Mouse (Mus musculus): ENCODE data around the gene Prrt3.
A peak's percentile ranks its signal among the peaks of the same experiment; 100 is the strongest.

The Prrt3 gene

GRCm38 (mm10) chr6:113489410-113489809 is 12.3 kb downstream of the Prrt3 start:
- DNase-seq (ENCODE audit: low spot score) = no peak

- no peak for DNase-seq (ENCODE audit: low spot score)
These were observed 14.6 kb downstream of the Prrt3 start for GRCm38 (mm10) chr6:113487125-113487576.

- peak; percentile 58 for DNase-seq (ENCODE audit: low spot score)
These were observed 18.0 kb downstream of the Prrt3 start for GRCm38 (mm10) chr6:113483729-113484128.

DNA sequence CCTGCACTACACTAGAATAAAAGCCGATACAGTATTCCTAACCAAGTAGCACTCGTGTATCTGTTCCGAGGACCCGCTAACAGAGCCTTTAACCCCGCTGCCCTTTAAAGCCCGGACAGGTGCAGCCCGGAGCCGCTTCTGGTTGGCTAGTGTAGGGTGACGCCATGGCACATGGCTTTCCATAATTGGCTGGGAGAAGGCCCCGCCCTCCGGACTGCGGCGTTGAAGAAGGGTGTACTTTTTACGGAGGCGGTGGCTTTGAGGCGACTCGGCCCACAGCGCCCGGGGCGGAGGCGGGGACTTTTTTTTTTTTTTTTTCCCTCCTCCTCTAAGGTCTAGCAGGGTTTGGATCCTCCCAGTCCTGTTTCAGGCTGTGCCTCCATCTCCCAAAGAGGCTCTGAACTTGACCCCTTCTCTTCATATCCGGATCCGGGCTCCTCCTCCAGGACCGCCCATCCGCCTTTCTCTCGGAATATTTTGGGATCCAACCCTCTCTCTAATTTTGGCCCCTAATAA is 18.6 kb downstream of the Prrt3 start, which contains the start of gene Creld1:
Creld1 (plus strand) TSS at position 198 of the 516 bp plus-strand sequence.
- peak; percentile 96 for DNase-seq (ENCODE audit: low spot score)

DNA sequence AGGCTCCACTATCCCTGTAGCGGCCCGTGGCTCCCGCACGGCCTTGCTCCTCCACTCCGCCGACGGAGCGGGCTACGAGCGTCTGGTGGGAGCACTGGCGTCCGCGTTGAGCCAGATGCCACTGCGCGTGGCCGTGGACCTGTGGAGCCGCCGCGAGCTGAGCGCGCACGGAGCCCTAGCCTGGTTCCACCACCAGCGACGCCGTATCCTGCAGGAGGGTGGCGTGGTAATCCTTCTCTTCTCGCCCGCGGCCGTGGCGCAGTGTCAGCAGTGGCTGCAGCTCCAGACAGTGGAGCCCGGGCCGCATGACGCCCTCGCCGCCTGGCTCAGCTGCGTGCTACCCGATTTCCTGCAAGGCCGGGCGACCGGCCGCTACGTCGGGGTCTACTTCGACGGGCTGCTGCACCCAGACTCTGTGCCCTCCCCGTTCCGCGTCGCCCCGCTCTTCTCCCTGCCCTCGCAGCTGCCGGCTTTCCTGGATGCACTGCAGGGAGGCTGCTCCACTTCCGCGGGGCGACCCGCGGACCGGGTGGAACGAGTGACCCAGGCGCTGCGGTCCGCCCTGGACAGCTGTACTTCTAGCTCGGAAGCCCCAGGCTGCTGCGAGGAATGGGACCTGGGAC is 19.1 kb downstream of the Prrt3 start:
- no peak for DNase-seq (ENCODE audit: low spot score)

DNA sequence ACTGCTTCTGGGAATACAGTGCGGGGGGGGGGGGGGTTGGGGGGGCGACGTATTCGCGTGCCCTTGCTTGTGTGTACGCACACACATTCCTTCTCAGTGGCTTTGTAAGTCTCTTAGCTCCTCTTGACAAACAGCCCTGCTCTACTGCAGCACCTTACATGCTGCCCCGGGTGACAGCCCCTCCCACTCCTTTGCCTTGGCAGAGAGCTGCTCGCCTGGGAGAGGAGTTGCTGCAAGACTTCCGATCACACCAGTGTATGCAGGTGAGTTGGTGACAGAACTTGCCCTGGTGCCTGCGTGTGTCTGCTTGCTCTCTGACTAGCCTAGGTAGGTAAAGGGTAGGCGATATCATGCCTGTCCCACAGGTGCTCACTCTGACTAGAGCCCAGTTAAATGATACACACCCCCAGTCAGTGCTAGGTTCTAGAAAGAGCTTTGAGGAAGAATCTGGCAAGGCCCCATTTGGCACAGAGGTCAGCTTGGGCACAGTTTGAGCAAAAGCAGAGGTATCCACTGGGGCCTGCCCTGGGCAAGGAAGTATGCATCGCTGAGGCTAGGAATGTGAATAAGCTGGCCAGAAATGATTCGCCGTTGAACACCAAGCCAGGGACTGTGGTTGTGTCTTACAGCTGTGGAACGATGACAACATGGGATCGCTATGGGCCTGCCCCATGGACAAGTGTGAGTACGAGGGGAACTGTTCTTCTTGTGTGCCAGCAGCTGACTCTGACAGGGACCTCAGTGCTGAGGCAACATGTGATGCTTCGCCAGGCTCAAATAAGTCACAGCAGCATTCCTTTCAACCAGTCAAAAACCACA is 21.0 kb downstream of the Prrt3 start:
- DNase-seq (ENCODE audit: low spot score) = no peak

- DNase-seq (ENCODE audit: low spot score) = no peak
These were observed 22.8 kb downstream of the Prrt3 start for GRCm38 (mm10) chr6:113478906-113479305.

- no peak for DNase-seq (ENCODE audit: low spot score)
These were observed 24.4 kb downstream of the Prrt3 start for GRCm38 (mm10) chr6:113477353-113477752.

- DNase-seq (ENCODE audit: low spot score) = no peak
These were observed 28.0 kb downstream of the Prrt3 start for GRCm38 (mm10) chr6:113473715-113474114.

DNA sequence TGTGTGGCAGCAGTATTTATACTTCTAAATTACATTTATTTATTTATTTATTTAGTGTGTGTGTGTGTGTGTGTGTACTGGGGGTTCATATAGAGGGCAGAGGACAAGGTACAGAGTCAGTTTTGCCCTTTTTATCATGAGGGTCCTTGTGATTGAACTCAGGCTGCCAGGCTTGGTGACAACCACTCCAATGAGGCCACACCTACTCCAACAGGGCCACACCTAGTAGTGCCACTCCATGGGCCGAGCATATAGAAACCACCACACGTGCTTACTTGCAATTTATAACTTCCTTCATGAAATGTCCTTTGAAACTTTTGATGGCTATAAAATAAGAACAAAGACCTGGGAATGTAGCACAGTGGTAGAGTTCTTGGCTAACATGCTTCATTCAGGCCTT is 28.5 kb downstream of the Prrt3 start:
- DNase-seq (ENCODE audit: low spot score) = no peak

DNA sequence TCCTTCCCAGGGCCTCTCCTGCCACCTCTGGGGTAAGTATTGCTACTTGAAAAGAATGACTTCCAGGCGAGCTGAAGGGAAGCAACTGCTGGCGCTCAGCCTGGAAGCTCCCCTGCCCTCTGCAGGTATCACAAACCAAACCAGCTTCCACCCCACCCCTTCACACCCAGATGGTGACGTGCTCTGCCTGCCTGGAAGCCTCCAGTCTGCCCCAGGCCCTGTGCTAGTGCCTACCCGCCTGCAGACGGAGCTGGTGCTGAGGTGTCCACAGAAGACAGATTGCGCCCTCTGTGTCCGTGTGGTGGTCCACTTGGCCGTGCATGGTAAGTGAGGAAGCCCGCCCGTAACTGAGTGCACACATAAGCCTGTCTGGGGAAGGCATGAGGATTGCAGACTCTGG is 29.7 kb downstream of the Prrt3 start:
- DNase-seq (ENCODE audit: low spot score) = no peak

DNA sequence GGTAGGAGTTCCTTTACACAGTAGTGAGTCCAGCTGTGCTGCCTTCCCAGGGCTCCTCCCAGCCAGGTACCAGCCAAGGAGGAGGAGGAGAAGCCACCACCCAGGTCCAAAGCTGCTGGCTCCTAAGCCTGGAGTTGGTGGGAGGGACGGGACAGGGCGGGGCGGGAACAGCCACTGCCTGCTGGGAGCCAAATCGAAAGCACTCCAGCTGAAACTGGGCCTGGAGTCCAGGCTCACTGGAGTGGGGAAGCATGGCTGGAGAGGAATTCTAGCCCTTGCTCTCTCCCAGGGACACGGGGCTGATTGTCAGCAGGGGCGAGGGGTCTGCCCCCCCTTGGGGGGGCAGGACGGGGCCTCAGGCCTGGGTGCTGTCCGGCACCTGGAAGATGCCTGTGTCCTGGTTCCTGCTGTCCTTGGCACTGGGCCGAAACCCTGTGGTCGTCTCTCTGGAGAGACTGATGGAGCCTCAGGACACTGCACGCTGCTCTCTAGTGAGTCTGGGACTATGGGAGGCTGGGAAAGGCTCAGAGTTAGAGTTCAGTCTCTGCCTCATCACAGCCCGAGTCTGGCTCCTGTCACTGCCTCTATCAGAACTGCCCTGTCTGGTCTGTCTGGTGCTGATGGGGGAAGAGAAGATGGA is 30.3 kb downstream of the Prrt3 start, which contains the start of gene Il17rc:
Il17rc (plus strand) TSS at position 131 of the 640 bp plus-strand sequence.
- DNase-seq (ENCODE audit: low spot score) = no peak

- peak; percentile 89 for DNase-seq (ENCODE audit: low spot score)
These were observed 32.3 kb downstream of the Prrt3 start for GRCm38 (mm10) chr6:113469432-113469831.

DNA sequence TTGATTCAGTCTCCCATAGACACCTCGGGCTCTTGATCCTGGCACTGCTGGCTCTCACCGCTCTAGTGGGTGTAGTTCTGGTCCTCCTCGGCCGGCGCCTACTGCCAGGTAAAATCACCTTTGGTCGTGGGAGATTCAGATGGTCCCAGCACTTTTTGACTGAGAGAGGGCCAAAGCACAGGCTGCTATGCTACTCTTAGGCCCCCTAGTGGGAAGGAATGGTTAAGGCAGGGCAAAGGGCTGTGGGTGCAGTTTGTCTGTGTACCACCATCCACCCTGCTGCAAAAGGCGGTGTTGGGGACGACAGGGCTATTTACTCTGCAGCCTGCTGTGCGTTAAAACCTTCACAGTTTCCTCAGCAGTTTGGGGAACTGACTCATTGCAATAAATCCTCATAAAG is 32.7 kb downstream of the Prrt3 start:
- DNase-seq (ENCODE audit: low spot score) = peak; percentile 88

DNA sequence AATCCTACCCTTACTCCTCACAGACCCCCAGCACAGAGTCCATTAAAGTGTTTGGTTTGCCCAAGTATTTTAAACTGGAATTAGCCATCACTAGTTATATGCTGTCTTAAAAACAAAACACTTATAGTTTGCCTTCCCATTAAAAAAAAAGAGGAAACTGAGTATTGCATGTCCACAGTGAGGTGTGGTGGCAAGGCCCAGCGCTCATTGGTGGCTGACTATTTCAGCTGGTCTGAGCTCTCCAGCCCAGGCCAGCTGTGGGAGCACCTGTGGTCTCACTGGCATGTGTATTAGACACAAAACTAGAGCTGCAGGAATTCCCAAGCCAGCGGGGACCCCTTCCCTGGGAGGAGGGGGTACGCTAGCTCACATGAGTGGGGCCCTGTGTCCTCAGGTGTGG is 33.2 kb downstream of the Prrt3 start:
- no peak for DNase-seq (ENCODE audit: low spot score)

DNA sequence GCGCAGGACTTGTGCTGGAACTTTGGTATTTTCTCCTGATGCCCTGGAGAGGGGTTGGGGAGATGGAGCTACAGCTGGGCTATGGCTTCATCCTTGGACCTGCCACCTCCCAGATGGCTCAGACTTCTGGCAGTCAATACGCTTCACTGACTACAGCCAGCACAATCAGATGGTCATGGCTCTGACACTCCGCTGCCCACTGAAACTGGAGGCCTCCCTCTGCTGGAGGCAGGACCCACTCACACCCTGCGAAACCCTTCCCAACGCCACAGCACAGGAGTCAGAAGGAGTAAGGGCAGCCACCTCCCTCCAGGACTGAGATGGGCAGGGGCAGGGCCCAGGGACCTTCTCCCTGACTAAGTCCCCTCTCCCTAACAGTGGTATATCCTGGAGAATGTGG is 36.1 kb downstream of the Prrt3 start:
- peak; percentile 68 for DNase-seq (ENCODE audit: low spot score)

DNA sequence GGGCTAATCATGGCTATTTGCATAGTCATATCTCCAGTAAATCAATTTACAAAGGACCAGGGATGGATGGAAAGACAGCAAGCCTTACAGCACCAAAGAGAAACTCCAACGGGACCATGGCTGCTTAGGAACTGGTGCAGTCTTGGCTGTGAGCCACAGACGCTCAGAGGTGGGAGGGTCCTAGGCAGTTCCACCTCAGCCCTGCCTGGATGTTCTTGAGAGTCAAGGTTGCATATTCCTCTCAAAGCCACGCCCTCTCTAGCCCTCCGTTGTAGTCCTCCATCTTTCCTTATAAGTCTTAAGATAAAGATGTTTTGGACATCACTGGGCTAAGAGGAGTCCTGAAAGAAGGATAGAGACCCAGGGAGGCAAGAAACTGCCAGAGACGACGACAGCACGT is 37.7 kb downstream of the Prrt3 start:
- no peak for DNase-seq (ENCODE audit: low spot score)

DNA sequence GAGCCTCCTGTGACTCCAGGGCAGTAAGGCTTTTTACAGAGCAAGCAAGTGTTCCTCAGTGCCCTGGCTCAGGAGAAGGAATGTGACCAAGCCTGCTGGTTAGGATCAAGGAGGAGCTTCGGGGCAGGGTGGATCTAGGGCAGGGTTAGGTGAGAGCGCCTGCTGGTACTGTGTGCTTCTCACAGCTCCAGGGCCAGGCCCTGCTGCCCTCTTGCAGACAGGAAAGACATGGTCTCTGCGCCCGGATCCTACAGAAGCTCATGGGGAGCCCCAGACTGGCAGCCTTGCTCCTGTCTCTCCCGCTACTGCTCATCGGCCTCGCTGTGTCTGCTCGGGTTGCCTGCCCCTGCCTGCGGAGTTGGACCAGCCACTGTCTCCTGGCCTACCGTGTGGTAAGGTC is 43.1 kb downstream of the Prrt3 start:
- DNase-seq (ENCODE audit: low spot score) = no peak

DNA sequence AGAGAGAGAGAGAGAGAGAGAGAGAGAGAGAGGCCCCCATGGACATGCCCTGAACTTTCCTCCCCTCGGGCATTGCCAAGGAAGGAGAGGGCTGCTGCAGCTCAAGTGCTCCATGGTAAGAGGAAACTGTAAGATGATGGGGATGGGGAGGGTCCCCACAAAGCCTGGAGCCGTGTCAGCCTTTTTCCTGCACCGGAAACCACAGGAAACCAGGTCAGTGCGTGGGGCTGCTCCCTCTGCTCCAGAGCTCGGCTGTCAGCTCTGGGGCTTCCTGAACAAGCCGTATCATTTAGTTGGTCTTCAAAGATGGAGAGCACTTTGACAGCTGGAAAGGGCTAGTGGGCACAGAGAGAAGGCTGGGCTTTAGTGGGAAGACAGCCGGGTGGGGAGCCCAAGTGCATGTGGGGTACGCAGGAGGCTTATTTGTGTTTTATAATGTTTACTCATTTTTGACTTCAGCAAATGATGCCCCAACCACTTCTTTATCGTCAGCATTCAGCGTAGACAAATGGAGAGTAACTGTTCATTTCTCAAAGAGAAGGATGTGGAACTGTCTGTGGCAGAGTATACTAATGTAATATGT is 43.7 kb downstream of the Prrt3 start, which contains the start of gene Il17re:
Il17re (plus strand) TSS at position 533 of the 583 bp plus-strand sequence.
- DNase-seq (ENCODE audit: low spot score) = no peak

- no peak for DNase-seq (ENCODE audit: low spot score)
These were observed 46.7 kb downstream of the Prrt3 start for GRCm38 (mm10) chr6:113455007-113455406.

DNA sequence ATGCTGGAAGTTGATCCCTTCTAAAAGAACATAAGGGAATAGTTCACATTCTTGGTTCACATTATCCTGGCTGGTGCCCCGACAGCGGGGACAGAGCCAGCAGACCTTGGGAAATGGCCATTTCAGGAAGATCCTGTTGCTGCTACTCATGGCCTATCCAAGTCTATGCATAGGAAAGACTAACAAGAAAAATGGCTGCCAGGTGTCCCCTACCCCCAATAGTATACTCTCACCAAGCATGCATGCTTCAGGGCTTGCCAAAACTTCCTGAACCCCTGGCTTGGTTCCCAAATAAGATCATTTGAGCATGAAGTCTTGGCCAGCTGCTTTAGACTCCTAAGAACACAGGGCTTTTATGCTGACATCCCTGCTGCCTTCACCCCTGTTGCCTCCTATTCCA is 49.9 kb downstream of the Prrt3 start:
- DNase-seq (ENCODE audit: low spot score) = no peak

GRCm38 (mm10) chr6:113447639-113448038 is 54.1 kb downstream of the Prrt3 start:
- no peak for DNase-seq (ENCODE audit: low spot score)

All from retina, embryonic 14.5 days (tissue).